Mouse (Mus musculus): ENCODE data around the gene Dut. TPM values are rescaled to one million over a fixed set of nuclear protein-coding genes. Genes with fewer than 3 reads are reported as not detected.

The Dut gene
- total RNA-seq (2021), result 10 to 100 TPM; 15.1 to 22.6 TPM
- long read RNA-seq, experiment 1, partial matches to known transcripts, result 0 of 7 reads
- long read RNA-seq, experiment 1, other reads (novel, unspliced or antisense), result 3 of 7 reads
- long read RNA-seq, experiment 2, transcript Dut-202 (7 exons, 1,020 nt), result major isoform, 13 of 30 reads
- long read RNA-seq, experiment 2, transcript Dut-201 (6 exons, 1,950 nt), result minor isoform, 5 of 30 reads
- long read RNA-seq, experiment 2, partial matches to known transcripts, result 1 of 30 reads
- long read RNA-seq, experiment 2, other reads (novel, unspliced or antisense), result 11 of 30 reads

DNA sequence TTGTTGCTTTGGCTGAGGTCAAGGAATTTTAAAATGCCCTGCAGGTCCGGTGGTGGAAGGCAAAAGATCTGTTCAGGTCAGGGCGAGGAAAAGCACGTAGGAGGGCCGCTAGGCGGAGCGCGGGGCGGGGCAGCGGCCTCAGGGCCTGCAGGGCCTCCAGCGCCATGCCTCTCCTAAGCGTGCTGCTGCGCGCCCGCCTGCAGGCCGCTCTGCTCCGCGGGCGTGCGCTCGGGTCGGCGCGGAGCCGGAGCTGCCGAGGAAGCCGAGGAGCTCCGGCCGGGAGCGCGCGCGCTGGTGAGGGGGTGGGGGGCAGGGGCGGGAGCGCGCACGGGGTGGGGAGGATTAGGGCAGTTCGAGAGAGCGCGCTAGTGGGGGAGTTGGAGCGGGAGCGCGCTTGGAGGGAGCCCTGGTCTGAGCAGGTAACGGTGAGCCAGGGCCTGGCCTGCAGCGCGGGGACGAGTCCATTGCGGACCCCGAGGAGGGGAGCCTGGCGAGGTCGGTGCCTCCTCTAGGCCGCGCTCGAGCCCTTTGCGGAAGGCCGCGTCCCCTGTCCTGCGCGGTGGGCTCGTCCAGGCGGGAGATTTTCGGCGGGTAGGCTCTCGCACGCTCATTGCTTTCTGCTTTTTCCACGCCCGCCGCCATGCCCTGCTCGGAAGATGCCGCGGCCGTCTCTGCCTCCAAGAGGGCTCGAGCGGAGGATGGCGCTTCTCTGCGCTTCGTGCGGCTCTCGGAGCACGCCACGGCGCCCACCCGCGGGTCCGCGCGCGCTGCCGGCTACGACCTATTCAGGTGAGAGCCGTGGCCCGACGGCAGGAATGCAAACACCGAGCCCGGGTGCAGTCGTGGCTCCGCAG lies at the start of gene Dut:
TSS of gene Dut (plus strand) at position 83 of the 854 bp plus-strand sequence.
- peak; percentile 81 to 85 for DNase-seq (ENCODE audit: low spot score in 2 of 2)

DNA sequence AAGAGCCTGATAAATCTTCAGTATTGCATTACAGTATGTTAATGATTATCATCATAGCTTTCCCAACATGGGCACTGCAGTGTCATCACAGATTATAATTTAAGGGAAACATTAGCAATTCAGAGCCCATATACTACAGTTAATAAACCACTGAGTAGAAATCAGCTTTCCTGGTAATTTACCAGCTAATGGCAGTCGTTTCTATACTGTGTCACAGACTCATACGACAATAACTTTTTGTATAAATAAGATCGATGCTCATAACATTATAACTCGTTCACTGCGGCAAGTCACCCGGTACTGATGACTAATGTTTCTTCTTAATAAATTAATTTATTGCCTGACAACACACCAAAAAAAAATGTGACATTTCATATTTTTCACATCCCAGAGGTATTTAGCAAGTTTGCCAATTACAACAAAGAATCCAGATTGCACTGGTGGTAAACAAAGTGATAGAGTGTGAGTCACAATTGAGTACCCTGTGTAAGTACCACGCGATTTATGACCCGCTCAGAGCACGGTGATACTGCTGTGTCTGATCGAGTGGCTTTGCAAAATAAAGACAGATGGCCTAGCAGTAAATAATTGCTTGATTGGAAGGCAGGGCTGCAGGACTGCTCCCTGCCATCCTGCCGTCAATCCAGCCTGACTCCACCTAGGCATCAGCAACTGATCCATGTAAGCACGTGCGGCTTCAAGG lies 37.9 kb upstream of the Dut start:
- DNase-seq (ENCODE audit: low spot score in 2 of 2), result no peak

DNA sequence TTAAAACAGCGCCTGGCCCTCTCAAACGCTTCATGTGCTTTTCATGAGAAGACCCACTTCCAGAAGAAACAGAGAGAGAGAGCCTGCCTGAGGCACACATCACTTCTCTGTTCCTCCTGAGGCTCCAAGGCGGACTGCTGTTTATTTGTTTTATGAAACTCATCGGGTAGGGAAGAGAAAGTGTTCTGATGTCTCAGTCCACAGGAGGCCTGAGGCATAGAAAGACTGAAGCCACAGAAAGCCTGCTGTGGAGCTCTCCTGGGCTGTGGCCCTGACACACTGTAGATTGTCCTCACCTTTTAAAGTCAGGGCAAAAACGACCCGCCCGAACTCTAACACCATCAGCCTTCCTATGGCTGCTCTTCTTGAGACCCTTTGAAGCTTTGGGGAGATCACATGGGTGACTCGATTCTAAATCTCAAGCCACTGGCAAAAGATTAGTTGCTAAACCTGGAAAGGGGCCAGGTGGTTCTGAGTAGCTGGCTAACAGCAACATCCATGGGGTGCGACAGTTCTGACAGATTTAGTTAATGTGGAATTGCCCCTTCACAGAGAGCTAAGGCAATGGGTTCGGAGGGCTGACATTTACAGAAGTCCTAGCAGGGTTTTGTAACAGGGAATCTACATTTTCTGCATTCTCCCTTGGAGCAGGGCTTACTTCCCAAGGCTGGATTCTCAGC lies 35.0 kb upstream of the Dut start:
- no peak for DNase-seq (ENCODE audit: low spot score in 2 of 2)

DNA sequence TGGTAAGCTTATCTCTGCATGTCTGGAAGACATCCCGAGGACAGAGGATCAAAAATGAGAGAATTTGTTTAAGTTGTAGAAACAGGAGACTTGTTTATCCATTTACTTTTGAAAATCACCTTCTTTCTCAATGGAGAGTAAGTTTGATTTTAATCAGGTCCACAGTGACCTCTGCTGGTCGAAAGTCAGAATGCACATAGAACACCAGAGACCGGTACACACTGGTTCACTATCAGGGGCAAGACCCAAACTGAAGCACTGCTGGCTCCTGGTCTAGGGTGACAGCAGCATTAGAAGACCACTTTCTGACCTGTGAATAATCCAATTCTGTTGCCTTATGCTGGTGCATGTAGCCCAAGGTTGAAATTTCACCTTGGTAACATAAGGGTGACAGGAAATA lies 32.4 kb upstream of the Dut start:
- peak; percentile 63 to 67 for DNase-seq (ENCODE audit: low spot score in 2 of 2)

DNA sequence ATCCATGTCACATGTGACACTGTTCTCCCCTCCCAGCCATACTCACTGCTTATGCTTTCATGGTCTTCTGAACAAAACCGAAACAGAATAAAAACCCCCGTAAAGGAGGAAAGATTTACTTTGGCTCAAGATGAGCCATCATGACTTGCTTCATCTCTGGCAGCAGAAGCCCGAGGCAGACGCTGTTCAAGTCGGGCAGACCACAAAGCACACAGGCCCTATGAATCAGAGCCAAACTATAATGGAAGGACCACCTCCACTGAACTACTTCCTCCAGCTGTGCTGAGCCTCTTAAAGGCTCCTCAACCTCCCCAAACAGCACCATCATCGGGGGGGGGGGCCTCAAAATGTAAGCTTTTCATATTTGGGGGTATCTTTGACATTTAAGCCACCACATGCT lies 29.7 kb upstream of the Dut start:
- DNase-seq (ENCODE audit: low spot score in 2 of 2), result no peak

DNA sequence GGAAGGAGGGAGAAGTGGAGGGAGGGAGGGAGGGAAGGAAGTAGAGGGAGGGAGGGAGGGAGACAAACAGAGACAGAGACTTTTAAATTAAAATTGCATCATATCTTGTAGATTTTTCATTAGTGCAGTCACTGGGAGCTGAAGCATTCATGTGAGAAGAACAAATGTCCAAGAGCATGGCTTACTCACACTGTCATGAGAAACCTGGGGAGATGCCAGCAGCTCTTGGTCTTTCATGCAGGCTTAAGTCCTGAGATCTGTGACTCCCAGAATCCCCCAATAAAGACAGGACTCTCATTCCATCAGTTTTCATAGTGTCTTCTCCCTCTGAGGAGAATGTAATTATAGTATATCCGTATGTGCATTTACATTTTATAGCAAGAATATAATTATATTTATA lies 28.4 kb upstream of the Dut start:
- DNase-seq (ENCODE audit: low spot score in 2 of 2), result no peak

DNA sequence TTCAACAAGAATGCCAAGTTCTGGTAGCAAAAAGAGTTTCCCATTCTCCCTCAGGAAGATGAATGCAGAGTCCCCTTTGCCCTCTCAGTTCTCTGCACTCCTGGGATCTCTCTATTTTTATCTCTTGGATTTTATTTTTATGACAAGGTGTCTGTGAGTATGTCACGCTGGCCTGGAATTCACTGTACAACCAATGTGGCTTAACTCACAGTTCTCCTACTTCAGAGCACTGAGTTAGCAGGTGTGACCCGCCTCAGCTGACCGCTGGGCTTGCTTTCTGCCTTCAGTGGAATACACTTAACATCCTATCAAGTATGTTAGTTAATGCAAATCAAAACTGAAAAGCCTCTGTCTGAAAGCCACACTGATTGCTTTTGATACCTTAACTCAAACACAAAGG lies 27.7 kb upstream of the Dut start:
- no peak for DNase-seq (ENCODE audit: low spot score in 2 of 2)

DNA sequence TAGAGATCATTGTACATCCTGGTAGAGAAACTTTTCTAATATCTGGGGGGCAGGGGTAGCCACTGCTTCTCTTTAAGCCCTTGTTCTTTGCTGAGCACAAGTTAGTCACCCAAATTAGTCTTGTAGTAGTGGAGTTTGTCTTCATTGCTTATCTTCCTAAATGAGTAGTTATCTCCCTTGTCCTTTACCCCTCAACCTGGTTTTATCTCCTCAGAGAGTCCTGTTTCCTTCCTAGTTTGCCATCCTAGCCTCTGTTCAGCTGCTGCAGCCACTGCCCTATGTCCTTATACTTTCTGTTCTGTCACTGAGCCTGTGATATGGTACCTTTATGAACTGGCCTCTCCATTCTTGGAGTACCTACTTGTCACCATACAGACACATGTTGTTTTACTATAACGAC lies 25.3 kb upstream of the Dut start:
- no peak for DNase-seq (ENCODE audit: low spot score in 2 of 2)

DNA sequence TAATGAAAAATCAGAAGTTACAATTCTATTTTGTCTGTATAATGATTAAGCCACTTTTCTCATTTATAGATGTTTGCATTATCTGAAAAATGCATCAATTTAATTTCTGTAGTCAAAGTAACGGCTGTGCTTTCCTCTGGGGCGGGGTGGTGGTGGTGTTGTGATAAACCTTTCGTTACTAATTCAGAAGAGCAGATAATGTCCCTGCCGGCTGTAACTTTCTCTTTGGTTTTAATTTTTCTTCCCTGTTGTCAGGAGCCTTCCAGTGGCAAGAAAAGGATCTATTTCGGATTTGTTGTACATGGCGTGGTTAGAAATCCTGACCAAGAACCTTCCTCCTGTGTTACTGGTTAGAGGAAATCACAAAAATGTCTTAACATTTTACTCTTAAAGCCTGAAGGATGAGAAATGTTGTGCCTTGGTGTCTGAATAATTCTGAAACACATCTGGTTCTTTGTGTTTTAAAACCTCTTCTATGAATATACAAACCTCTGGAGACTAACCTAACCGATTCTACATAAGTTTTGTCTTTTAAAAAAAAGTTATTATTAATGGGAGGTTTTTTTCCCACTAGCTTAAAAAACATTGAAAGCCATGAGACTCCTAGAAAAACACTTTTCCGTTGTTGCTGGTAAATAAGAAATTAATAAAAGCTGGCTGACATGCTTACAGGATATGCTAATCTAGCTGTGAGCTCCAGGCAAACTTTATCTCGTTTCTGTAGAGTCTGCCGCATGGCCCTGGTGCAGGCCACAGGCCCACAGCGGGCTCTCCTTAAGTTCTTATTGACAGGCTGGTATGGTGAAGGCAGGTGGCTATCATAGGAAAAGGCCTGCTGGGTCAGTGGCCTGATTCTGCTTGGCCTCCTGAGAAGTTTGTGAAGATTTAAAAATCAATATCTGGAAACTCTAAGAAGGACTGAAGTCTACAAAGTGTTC lies 18.2 kb upstream of the Dut start:
- no peak for DNase-seq (ENCODE audit: low spot score in 2 of 2)

DNA sequence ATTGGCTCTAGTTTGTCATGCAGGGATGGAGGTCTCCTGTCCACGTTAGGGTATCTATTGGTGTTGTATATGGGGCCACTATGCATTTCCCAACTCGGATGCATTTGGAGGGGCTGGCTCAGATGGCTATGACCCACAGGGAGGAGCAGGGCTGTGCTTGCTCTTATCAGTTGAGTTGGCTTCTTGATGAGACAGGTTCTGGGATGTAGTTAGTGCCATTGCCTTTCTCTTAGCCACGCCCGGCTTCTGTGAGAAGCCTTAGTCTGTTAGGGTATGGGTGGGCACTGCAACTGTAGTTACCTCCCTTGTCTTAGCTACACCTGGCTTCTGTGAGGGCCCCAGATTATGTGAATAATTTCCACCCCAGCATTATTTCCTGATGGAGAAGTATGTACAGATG lies 14.8 kb upstream of the Dut start:
- no peak for DNase-seq (ENCODE audit: low spot score in 2 of 2)

DNA sequence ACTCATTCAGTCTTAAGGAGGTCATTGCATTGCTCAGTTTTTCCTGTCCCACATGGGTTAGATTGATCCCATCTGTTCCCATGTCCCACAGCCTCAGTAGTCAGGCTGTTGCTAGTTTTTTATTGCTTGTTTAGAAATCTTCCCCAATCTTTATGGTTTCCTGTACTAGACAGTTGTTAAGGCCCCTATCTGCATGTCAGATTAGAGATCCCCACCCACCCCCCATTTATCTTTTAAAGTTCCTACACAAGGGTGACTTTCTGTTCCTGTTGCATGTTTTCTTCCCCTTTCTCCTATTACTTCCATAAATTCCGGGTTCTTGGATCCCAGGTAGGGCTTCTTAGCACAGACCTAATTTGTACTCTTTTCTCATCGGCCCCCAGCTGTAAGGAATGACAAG lies 13.5 kb upstream of the Dut start:
- DNase-seq (ENCODE audit: low spot score in 2 of 2), result no peak

DNA sequence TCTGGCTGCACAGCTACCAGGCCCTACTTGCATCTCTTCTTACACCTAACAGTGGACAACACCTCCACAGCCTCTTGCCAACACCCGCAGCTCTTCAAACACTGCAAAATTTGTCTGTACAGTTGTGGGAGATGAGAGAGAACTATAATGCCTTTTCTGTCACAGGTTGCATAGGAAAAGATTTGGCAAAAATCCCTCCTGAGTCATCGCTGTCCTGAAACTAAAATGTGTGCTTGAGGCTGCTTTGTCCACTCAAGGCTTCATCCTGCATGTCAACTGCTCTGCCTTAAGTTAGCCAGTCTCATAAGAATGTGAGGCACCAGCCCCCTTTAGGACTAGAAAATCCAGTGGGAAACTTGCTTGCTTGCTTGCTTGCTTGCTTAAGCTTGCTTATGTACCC lies 12.9 kb upstream of the Dut start:
- no peak for DNase-seq (ENCODE audit: low spot score in 2 of 2)

DNA sequence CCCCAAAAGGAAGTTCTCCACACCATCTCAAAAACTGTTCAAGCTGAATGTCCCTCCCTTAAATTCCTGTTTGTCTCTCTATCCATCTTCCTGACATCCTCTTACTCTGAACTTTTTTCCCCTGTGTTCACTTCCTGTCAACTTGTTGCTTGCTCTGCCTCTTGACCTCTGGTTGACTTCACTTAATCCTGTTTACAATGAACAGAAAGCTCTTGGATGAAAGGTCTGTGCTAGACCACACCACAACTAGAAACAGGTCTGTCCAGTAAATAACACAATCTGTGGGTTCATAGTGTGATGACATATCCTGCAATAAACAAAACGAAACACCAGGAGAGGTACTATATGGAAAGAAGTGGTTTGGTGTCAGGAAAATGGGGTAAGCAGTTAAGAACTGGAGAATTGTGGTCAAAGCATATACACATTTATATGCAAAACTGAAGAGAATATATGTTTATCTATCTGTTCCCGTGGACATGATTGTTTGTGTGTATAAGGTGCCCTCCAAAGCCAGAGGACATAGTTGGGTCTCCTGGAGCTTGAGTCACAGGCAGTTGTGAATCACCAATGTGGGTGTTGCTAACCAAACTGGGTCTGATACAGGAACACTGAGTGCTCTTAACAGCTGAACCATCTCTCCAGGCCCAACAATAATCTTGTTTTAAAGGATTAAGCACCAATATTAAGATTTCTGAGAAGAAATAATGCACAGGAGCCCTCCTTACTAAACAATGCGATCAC lies 1.3 kb upstream of the Dut start:
- no peak for DNase-seq (ENCODE audit: low spot score in 2 of 2)

DNA sequence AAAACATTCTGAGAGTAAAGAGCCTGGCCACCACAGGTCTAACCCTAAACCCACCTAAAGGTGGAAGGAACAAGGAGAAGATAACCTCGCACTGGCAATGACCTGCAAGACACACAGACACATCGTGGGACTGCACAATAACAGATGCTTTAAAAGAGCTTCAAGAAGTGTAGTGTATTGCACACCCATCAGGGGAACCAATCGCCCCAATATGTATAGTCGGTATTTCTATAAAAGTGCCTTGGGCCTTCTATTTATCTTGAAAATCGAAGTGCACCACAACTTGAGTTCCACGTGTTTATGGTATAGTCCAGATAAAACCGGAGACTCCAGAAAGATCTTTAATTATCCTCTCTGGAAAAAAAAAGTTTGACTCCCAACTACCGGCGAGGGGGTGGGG lies 321 bp upstream of the Dut start:
- DNase-seq (ENCODE audit: low spot score in 2 of 2), result no peak

DNA sequence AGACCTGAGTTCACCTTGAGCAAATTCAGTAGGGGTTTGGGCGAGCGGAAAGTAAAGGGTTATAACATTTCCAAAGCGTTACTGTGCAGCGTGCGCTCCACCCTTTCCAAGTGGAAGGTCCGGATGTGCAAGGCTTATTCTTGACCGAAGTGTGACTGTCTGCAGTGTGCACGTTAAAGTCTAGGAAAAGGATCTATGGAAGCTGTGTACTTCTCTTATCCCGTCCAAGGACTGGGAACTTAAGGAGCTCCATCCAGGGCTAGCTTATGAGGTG lies 909 bp downstream of the Dut start:
- DNase-seq (ENCODE audit: low spot score in 2 of 2), result no peak

DNA sequence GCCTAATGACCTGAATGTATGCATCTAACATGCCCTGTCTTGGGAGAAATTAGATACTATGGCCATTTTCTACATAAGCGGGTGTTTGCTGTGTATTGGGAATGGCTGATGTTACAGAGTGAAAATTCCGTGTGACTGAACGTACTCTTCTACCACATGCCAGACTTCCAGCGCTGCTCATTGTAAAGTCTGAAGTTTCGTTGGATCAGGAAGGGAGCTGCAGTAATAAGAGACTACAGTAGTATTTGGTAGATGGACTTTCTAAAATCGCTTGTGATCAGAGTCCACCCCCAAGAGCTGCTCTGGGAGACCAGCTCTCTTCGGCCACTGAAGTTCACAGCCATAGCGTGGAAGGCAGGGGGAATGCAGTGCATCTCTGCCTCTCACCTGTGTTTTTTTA lies 1.3 kb downstream of the Dut start:
- no peak for DNase-seq (ENCODE audit: low spot score in 2 of 2)

DNA sequence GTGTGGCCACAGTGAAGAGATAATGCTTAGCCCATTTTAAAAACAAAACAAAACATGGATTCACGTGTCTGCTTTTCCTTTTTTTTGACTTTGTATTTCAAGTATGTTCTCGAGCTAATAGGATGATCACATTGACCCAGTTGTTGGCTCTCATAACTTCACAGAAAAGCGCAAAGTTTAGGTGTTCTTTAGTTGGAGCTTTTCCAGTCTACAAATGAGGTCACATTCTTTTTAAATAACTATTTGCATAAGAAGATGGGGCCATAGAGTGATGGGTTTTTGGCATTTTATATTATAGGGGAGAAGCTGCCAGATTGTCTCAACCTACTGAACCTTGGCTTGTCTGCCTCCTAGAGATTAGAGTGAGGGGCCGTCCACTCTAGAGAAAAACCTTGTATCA lies 2.3 kb downstream of the Dut start:
- no peak for DNase-seq (ENCODE audit: low spot score in 2 of 2)

DNA sequence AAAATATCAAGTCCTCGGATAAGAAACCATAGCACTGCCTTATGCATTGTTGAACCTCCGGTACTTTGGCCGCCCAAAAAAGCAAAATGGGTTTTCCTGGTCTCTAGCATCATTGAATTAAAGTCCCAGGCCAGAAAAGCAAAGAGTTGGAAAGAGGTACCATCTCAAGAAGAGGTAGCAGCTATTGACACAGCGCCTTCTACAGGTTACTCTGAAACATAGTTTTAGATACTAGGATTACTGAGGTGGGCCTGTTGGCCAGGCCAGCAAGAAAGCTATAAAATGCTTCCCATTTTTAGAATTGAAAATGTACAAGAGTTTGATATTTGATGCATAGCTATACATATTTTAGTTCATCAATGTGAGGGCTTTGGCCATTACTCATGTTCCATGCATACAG lies 2.9 kb downstream of the Dut start:
- DNase-seq (ENCODE audit: low spot score in 2 of 2), result no peak

DNA sequence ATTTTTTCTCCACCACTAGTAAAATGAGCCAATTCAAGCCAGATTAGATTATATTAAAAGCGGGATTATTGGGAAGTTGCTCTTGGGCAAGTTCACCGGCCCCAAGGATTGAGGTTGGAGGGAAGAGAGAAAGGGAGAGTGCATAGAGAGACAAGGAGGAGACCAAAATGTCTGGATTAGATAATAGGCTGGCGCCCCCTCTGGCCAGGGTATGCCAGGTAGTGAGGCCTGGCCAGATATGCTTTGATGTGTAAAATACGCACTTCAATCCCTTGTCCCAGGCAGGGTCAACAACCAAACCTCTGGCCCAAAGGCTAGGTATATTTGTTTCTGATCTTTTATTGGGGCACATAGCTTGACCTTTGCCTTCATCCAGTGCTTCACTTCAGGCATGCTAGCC lies 4.8 kb downstream of the Dut start:
- DNase-seq (ENCODE audit: low spot score in 2 of 2), result no peak

DNA sequence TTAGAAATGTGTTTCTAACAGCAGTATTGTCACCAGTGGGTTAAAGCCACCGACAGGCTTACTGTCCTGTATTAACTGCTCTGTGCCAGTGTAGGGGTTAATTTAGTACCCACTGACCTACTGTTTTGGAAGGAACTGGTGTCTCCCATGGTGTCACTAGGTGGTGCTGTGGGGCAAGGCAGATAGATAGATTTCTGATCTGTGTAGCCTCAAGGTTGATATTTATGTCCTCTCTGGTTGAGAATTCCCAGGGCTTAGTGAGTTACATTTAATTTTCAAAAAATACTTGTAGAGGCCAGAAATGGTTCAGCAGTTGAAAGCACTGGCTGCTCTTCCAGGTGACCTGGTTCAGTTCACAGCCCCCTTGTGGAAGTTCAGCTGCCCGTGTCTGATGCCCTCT lies 5.3 kb downstream of the Dut start:
- DNase-seq (ENCODE audit: low spot score in 2 of 2), result peak in 1 of 2 experiments; percentile 30
